Mouse (Mus musculus) embryo, embryonic 10.5 days (tissue): ENCODE results near the gene Chst10.

Source experiments
- DNase-seq: peaks from one replicate; pipeline ENCODE4 v3.0.0-alpha.2; 2015; ENCODE audit warnings: low spot score

Chst10 gene

DNA sequence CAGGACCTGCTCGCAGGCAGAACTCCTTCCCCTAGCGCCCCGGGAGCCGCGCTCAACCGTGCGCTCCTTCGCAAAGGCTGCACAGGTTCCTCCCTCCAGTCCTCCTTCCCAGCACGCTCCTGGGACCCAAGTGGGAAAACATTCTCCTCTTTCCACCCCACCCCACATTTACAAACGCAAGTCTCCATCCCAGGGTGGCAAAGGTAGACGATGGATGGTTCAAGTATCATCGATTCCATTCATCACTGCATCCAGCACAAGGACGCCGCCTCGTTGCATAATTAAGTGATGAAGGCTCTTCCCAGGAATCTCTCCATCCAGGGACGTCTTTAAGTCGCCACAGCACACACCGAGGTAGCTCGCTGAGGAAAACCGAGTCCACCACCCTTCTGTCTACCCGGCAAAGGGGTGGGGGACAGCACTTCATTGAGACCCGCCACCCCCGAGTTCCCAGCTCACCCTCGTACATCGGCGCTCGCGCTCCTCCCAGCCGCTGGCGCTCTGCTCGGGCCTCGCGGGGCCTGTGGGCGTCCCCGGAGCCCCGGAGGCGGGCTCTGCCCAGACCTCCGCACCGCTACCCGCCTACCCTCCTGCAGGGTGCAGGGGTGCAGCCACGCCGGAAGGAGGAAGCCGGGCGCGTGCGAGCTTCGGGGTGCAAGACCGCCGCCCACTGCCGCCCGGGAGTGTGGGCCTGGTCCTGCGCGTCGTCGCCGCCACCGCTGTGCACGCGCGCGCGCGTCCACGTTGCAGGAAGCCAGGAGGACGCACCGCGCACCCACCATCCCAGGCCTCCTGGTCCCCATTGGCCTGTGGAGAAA, at the start of gene Chst10:
Chst10 (minus strand) TSS at position 731 of the 818 bp plus-strand sequence.
- DNase-seq, result peak; percentile 79

- peak; percentile 72 for DNase-seq
Observed at GRCm38 (mm10) chr1:38939608-38940007, 41.6 kb upstream of the Chst10 start.

DNA sequence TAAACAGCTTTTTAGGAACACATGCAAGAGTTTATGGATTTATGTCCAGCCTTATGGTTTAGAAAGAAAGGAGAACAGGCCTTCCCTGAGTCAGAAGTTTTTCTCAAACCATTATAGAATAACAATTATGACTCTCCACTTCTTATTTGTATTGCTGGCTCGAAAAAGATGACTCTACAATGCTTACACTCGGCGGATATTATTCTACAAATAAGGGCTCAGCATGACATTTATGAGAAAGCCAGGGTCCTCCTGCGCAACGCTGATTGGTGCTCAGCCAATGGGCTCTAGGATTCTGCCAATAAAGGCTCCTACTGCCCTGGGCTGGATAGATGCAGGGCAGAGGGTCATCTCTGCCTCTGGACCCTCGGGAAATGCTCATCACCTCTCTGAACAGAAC, 40.9 kb upstream of the Chst10 start, which contains the start of gene Nms:
Nms (plus strand) TSS at position 301 of the 400 bp plus-strand sequence.
- DNase-seq, result no peak

GRCm38 (mm10) chr1:38936780-38937179, 38.8 kb upstream of the Chst10 start:
- peak; percentile 83 for DNase-seq

DNA sequence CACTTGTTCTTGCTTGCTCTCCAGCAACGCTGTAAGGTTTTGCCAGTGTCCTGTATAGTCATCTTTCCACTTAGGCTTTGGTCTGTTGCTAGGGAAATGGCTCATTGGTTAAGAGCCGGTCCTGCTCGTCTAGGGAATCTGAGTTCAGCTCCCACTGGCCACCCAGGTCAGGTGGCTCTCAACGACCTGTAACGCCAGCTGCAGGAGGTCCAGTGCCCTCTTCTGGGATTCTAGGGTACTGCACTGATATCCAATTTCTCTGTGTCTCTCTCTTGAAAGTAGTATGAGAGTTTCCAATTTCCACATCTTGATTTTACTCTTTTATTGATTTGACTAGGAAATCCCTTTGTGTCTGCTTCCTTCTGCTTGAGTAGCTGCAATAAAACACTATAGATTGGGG, 36.7 kb upstream of the Chst10 start:
- peak; percentile 65 for DNase-seq

- DNase-seq, result no peak
Observed at GRCm38 (mm10) chr1:38930767-38931166, 32.8 kb upstream of the Chst10 start.

GRCm38 (mm10) chr1:38929468-38929867, 31.5 kb upstream of the Chst10 start:
- no peak for DNase-seq

DNA sequence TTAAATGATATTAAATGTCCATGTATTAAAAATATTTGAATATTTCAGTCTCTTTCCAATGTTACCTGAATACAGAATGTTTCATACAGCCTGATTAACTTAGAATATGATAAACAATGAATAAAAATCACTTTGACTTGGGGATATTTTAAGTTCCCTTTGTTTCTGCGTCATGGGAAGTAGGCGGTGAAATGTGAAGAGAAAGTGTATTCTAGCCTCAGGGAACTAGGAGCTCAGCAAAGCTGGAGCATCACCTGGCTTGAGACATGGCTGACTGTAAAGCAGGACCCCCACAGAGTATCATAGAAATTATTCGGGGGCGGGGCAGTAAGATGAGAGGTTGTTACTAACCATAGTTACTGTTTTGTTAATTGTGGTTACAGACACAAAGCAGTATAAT, 31.0 kb upstream of the Chst10 start:
- no peak for DNase-seq

DNA sequence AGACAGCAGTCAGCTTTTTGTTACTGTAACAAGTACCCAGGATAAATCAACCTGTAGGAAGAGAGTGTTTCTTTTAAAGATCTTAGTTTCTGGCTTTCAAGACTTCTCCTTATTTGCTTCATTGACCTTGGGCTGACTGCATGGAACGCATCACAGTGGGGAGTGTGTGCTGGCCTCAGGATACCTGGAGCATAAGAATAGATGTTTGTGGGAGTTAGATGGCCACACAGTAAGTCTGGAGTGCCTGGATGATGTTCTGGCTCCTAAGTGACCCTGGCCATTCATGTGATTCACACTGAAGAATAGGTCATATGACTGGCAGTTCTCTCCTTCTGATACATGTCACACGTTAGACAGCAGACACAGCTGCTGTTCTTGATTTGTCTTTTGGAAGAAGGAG, 6.0 kb upstream of the Chst10 start:
- DNase-seq, result no peak

GRCm38 (mm10) chr1:38902571-38902970, 4.6 kb upstream of the Chst10 start:
- no peak for DNase-seq

DNA sequence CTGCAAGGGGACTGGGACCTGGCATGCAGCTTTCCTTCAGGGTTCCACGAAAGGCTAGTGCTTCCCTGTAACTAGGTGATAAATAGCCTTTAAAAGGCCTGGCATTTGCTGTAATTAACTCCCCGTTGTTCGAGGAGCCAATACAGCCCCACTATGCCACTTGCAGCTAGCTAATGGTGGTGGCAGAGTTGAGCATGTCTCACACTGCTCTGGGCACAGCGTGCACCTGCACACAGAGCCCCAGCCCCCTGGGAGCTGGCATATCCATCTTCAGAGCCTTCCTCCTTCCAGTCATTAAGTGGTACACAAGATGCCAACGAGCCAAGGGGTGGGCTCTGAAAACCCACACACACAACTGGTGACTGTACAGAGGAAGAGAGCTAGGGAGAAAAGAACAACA, 4.9 kb downstream of the Chst10 start:
- no peak for DNase-seq

- DNase-seq, result no peak
Observed at GRCm38 (mm10) chr1:38891444-38891843, 6.5 kb downstream of the Chst10 start.

DNA sequence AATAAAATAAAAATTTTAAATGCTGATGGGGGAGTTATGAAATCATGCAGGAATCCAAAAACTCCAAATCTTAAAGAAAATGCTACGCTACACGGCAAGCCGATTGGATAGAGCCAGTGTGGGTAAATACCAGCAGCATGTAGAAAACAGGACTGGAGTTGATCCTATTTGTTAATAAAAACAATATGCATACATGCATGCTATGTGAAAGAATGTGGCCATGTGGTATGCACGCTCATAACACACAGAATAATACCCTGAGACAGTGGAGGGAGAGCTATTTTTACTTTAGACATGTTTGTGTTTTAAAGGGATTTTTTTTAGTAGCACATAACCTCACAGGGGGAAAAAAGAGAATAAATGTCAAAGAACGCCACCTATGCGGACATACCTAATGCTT, 9.2 kb downstream of the Chst10 start:
- no peak for DNase-seq

DNA sequence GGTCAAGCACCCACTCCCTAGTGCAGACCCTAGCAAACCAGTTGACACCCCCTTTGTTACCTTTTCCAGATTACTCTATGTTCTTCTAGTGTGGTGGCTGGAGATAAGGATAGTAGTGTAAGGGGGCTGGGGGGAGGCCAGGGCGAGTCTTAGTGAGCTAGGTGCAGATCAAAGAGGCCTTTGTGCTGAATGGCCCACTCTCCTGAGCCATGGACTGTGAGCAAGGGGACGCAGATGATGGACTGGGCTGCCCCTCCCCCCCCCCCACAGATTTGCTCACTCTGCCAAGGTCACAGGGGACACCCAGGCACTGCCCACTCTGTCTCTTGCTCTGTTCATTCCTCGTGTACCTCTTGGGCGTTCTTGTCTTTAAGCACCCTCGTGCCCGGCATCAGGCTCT, 10.9 kb downstream of the Chst10 start:
- no peak for DNase-seq

DNA sequence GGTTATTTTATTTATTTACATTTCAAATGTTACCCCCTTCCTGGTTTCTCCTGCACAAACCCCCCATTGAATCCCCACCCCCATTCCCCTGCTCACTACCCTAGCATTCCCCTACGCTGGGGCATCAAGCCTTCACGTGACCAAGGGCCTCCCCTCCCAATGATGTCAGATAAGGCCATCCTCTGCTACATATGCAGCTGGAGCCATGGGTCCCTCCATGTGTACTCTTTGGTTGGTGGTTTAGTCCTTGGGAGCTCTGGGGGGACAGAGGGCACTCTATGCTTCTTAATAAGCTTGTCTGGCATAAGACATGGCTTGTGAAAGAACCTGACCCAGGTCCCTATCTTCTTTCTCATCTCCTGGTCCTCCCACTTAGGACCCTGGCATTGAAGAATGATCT, 11.4 kb downstream of the Chst10 start:
- DNase-seq, result no peak

DNA sequence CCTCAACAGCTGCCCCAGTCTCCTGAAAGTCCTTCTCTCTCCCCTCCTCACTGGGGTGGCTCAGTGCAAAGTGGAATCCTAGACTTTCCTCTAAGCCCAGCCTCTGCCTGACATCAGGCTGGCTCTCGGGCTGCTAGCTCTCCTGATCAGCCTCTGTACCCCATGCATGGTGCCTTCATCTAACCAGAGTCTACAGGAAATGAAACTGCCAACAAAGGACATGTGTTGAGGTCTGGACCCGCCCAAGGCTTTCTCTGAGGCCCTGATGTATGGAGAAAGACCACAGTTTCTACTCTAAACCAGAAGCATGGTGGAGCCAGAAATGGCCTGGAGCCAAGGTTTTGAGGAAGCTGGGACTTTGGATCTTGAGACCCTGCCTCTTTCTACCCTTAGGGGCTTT, 12.0 kb downstream of the Chst10 start:
- no peak for DNase-seq

DNA sequence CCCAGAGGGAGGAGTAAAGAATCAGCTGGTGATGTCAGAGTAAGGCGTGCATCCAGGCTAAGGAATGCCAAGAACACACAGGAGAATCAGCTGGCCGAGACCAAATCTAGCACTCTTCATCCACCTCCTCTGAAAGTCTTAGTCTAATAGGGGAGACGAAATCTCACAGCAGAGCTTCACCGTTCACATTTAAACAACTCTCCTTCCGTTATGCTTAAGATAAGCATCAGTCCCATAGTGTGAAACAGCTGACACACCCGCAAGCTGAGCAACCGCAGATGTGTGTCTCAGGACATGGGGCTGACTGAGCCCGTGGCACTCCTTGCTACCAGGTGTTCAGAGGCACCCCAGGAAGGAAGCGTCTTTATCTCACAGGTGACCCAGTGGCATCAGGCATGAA, 14.2 kb downstream of the Chst10 start:
- no peak for DNase-seq

DNA sequence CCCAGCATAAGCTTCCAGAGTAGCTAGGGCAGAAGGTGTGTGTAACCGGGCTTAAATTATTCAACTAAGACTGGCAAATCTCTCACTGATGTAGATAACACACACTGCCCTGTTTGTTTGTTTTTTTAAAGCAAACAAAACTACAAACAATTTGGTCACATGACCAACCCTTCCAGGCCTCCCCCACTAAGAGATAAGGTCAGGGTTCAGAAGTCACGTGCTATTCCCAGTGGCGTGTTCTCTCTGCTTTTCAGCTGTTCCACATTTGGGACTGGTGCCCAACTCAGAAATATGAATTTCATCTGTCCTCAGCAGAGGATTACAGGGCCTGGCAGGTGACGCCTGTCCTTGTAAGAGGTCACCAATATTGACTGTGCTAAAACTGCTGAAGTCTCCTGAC, 15.2 kb downstream of the Chst10 start:
- DNase-seq, result no peak

DNA sequence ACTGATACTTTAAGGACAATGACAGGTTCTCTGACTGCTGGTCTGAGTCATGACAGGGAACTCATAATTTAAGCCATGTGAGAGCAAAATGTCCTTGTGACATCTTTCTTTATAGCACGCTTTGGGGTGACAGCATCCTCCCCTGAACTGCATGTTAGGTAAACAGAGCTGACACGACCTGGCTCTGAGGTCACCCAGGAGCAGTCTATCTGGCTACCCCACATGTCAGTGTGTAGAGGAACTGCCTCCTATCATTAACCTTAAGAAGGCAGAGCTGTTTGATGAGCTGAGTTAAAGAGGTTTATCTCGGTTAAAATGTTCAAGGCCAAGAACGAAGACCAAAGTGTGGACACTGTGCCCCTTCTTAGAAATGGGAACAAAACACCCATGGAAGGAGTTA, 16.6 kb downstream of the Chst10 start:
- no peak for DNase-seq

- no peak for DNase-seq
Observed at GRCm38 (mm10) chr1:38876671-38877382, 21.1 kb downstream of the Chst10 start.

DNA sequence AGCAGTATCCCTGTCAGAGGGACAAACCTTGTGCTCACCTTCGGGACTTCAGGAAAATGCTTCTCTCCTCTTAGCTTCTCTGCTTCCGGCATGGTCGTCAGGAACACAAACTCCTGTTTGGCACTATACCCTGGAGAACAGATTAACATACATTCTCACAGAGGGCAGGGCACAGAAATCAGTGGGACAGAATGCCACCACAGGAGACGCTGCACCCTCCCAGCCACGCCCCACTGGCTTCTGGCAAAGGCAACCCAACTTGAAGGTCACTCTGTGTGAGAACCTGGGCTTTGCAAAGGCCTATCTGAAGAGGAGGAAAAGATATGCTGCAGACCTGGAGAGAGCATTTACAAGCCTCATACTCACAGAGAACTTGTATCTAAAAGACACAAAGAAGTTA, 24.1 kb downstream of the Chst10 start:
- DNase-seq, result no peak

- DNase-seq, result no peak
Observed at GRCm38 (mm10) chr1:38871834-38872233, 26.1 kb downstream of the Chst10 start.

DNA sequence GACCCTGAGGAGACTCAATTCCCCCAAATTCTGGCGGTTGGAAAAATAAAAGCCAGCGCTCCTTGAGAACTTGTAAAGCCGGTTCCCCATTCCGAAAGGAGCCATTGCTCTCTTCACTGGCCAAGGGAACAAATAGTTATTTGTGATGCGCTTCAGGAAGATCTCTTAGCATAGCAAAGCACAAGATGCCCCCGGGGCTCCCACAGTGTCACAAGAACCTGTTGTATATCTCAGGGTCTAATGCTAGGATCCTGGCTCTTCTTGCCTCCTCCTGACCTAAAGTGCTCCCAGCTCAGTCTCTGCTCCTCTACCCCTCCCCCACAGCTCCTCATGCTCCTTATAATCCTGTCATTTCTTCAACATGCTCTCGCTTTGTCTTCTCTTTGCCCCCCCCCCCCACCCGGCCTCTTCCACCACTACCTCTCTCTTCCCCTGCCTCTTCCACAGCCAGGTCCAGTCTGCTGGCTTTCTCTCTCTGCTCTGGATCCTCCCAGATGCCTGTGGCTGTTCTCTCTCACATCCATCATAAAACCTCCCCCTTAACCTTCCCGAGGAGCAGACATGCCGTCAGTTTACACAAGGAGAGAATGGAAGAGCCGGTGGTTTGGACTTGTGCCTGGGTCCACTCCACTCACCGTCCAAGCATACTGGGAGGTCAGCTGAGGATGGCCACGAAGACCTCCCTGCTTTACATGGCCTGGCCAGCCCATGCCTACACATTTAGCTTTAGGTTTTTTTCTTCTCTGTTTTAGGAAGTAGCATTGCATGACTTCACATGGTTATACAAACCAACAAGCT, 28.4 kb downstream of the Chst10 start:
- DNase-seq, result peak; percentile 11
